Mouse (Mus musculus) forebrain, embryonic 13.5 days (tissue): Measurements from ENCODE around the gene Srd5a3. TPM values are rescaled to one million over a fixed set of nuclear protein-coding genes. Genes with fewer than 3 reads are reported as not detected.

Source experiments
- ATAC-seq: fragments of 200-750 bp; cut with Nextera tagmentation; 2 replicates; pipeline ENCODE4 v1.8.0; 2017
- H3K27ac ChIP-seq: fragments of 300-500 bp; sonication (generic); 2 replicates; pipeline ENCODE4 v1.5.1; 2015; ENCODE audit warnings: inconsistent platforms, mild to moderate bottlenecking, moderate library complexity
- H3K27me3 ChIP-seq: fragments of 300-500 bp; sonication (generic); 2 replicates; pipeline ENCODE4 v1.6.1; 2015; ENCODE audit warnings: mild to moderate bottlenecking, inconsistent platforms
- H3K36me3 ChIP-seq: fragments of 300-500 bp; sonication (generic); 2 replicates; pipeline ENCODE4 v1.6.1; 2015; ENCODE audit warnings: mild to moderate bottlenecking, inconsistent platforms; ENCODE audit not compliant: poor library complexity, severe bottlenecking
- H3K4me1 ChIP-seq: fragments of 300-500 bp; sonication (generic); 2 replicates; pipeline ENCODE4 v1.6.1; 2015; ENCODE audit warnings: inconsistent platforms
- H3K4me2 ChIP-seq: fragments of 300-500 bp; sonication (generic); 2 replicates; pipeline ENCODE4 v1.6.1; 2015; ENCODE audit warnings: inconsistent platforms, mild to moderate bottlenecking, moderate library complexity
- H3K4me3 ChIP-seq: fragments of 300-500 bp; sonication (generic); 2 replicates; pipeline ENCODE4 v1.5.1; 2015; ENCODE audit warnings: mild to moderate bottlenecking, inconsistent platforms
- H3K9ac ChIP-seq: fragments of 300-500 bp; sonication (generic); 2 replicates; pipeline ENCODE4 v1.6.1; 2015; ENCODE audit warnings: mild to moderate bottlenecking, inconsistent platforms
- H3K9me3 ChIP-seq: fragments of 300-500 bp; sonication (generic); replicated peaks from 2 replicates; pipeline ENCODE4 v1.6.1; 2016; ENCODE audit warnings: inconsistent platforms
- WGBS: fragments of 180-500 bp; shearing (Covaris S2); methylation state at CpG from one replicate; pipeline ENCODE4 v1.1.7; 2015; 5-methylcytosine and 5-hydroxymethylcytosine counted together
- polyA plus RNA-seq: library from polyadenylated mRNA; unstranded; fragments of >200 nt; fragmentation: Nextera tagmentation; extraction: Ambion mirVana; gene quantifications from 2 replicates; pipeline ENCODE4 v1.2.1, GENCODE M21; 2015

The Srd5a3 gene
- polyA plus RNA-seq, 1 experiment from 2014 or later: 15.4 TPM

- Histone ChIP-seq H3K4me2 (no peak overlapping the region), H3K27ac (no peak overlapping the region), H3K36me3 (no peaks in the 10 kb centered on the region), H3K27me3 (no peaks in the 10 kb centered on the region), H3K9ac (no peak overlapping the region), H3K4me1 (peaks cover 6% of the 10 kb centered on the region), H3K9me3 (no peaks in the 10 kb centered on the region), H3K4me3 (no peak overlapping the region)
- no peak for ATAC-seq
- WGBS: 81% methylated on average over 1 of the region's 1 CpGs
Observed at GRCm38 (mm10) chr5:76135644-76136043, 4.4 kb upstream of the Srd5a3 start.

GRCm38 (mm10) chr5:76136271-76136670 lies 3.8 kb upstream of the Srd5a3 start:
- Histone ChIP-seq H3K4me1 (peaks cover 10% of the 10 kb centered on the region), H3K4me2 (no peak overlapping the region), H3K27me3 (no peaks in the 10 kb centered on the region), H3K9me3 (no peaks in the 10 kb centered on the region), H3K27ac (no peak overlapping the region), H3K9ac (no peak overlapping the region), H3K4me3 (no peak overlapping the region), H3K36me3 (no peaks in the 10 kb centered on the region)
- WGBS: 89% methylated on average over 3 of the region's 3 CpGs
- ATAC-seq: no peak

DNA sequence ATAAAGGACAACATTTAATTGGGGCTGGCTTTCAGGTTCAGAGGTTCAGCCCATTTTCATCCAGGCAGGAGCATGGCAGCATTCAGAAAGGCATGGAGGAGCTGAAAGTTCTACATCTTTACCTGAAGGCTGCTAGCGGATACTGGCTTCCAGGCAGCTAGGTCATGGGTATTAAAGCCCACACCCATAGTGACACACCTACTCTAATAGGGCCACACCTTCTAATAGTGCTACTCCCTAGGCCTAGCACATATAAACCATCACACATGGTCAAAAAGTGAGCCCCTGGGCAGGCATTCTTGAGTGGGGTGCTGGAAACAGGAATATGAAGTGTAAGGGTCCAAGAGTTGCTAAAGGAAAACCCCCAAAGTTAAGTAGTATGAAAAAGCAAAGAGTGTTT lies 2.5 kb upstream of the Srd5a3 start:
- Histone ChIP-seq H3K4me2 (no peak overlapping the region), H3K27me3 (no peaks in the 10 kb centered on the region), H3K4me1 (peaks cover 12% of the 10 kb centered on the region), H3K9ac (no peak overlapping the region), H3K36me3 (no peaks in the 10 kb centered on the region), H3K9me3 (no peaks in the 10 kb centered on the region), H3K27ac (no peak overlapping the region), H3K4me3 (no peak overlapping the region)
- ATAC-seq: no peak
- WGBS: 88% methylated on average over 1 of the region's 1 CpGs

GRCm38 (mm10) chr5:76138071-76138470 lies 2.0 kb upstream of the Srd5a3 start:
- no peak overlapping the region for H3K4me3 ChIP-seq
- no peaks in the 10 kb centered on the region for H3K27me3 ChIP-seq
- 77% methylated on average over 1 of the region's 1 CpGs for WGBS
- ATAC-seq: no peak
- H3K9ac ChIP-seq: no peak overlapping the region
- peaks cover 12% of the 10 kb centered on the region for H3K4me1 ChIP-seq
- no peaks in the 10 kb centered on the region for H3K9me3 ChIP-seq
- H3K4me2 ChIP-seq: no peak overlapping the region
- no peaks in the 10 kb centered on the region for H3K36me3 ChIP-seq
- no peak overlapping the region for H3K27ac ChIP-seq

GRCm38 (mm10) chr5:76138512-76138911 lies 1.6 kb upstream of the Srd5a3 start:
- Histone ChIP-seq H3K27ac (no peak overlapping the region), H3K4me2 (no peak overlapping the region), H3K4me3 (no peak overlapping the region), H3K36me3 (no peaks in the 10 kb centered on the region), H3K9ac (no peak overlapping the region), H3K4me1 (peaks cover 12% of the 10 kb centered on the region), H3K9me3 (no peaks in the 10 kb centered on the region), H3K27me3 (no peaks in the 10 kb centered on the region)
- 57% methylated on average over 10 of the region's 10 CpGs for WGBS
- ATAC-seq: no peak

GRCm38 (mm10) chr5:76139171-76139671 lies 850 bp upstream of the Srd5a3 start:
- H3K4me2 ChIP-seq: peak overlapping the region; percentile 76
- ATAC-seq: no peak
- no peaks in the 10 kb centered on the region for H3K9me3 ChIP-seq
- H3K27me3 ChIP-seq: no peaks in the 10 kb centered on the region
- no peak overlapping the region for H3K9ac ChIP-seq
- 43% methylated on average over 7 of the region's 7 CpGs for WGBS
- peaks cover 12% of the 10 kb centered on the region for H3K4me1 ChIP-seq
- no peak overlapping the region for H3K27ac ChIP-seq
- H3K4me3 ChIP-seq: no peak overlapping the region
- no peaks in the 10 kb centered on the region for H3K36me3 ChIP-seq

DNA sequence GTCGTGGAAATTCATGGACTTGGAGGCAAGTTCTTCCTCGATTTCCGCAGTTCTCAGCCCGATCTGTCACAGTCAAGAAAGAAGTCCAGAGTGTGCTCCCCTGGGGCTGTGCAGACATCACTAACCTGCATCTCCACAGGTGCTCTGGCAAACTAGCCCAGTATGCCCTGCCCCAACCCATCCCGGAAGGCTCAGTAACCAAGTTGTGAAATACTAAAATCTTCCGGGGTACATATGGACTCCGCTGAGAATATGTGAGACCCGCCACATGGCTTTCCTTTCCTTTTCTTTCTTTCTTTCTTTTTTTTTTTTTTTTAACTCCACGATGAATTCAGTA lies 627 bp downstream of the Srd5a3 start:
- no peaks in the 10 kb centered on the region for H3K36me3 ChIP-seq
- H3K4me2 ChIP-seq: peak overlapping the region; percentile 76
- WGBS: 8% methylated on average over 9 of the region's 9 CpGs
- H3K4me3 ChIP-seq: peak overlapping the region; percentile 72
- peaks cover 12% of the 10 kb centered on the region for H3K4me1 ChIP-seq
- peak overlapping the region; percentile 94; the same call in 1 of the 2 replicates for H3K27ac ChIP-seq
- H3K9ac ChIP-seq: peak overlapping the region; percentile 88
- H3K27me3 ChIP-seq: no peaks in the 10 kb centered on the region
- H3K9me3 ChIP-seq: no peaks in the 10 kb centered on the region
- ATAC-seq: peak; percentile 65

DNA sequence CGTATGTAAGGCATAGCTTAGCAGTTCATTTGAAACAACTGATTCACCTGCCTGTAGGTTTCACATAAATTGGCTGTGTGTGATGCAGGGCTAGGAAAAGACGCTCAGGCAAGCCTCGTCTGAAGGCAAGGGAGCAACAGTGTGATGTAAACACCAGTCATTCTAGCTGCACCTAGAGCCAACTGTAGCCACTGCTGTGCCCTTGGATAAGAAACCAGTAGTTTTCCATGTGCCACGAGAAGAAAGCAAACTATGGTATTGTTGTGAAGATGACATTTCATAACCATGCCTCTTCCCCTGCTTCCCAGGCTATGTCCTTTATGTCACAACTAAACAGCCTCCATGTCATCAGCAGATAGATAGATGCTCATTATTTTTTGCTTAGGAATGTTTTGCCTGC lies 3.3 kb downstream of the Srd5a3 start:
- Histone ChIP-seq H3K27me3 (no peaks in the 10 kb centered on the region), H3K36me3 (no peaks in the 10 kb centered on the region), H3K27ac (no peak overlapping the region), H3K4me2 (no peak overlapping the region), H3K4me1 (peaks cover 12% of the 10 kb centered on the region), H3K4me3 (no peak overlapping the region), H3K9ac (no peak overlapping the region), H3K9me3 (no peaks in the 10 kb centered on the region)
- WGBS: 93% methylated on average over 4 of the region's 4 CpGs
- ATAC-seq: no peak

- H3K4me1 ChIP-seq: peaks cover 1% of the 10 kb centered on the region; the same call in 1 of the 2 replicates
- 100% methylated on average over 1 of the region's 1 CpGs for WGBS
- H3K4me2 ChIP-seq: no peak overlapping the region
- H3K9ac ChIP-seq: no peak overlapping the region
- H3K9me3 ChIP-seq: no peaks in the 10 kb centered on the region
- no peak overlapping the region for H3K27ac ChIP-seq
- H3K4me3 ChIP-seq: no peak overlapping the region
- H3K36me3 ChIP-seq: peaks cover 16% of the 10 kb centered on the region
- no peak for ATAC-seq
- no peaks in the 10 kb centered on the region for H3K27me3 ChIP-seq
Observed at GRCm38 (mm10) chr5:76146401-76146800, 6.3 kb downstream of the Srd5a3 start.

- 90% methylated on average over 6 of the region's 6 CpGs for WGBS
- ATAC-seq: no peak
Observed at GRCm38 (mm10) chr5:76149436-76149835, 9.4 kb downstream of the Srd5a3 start.

GRCm38 (mm10) chr5:76152956-76153355 lies 12.9 kb downstream of the Srd5a3 start:
- Histone ChIP-seq H3K9ac (no peak overlapping the region), H3K36me3 (peaks cover 22% of the 10 kb centered on the region), H3K27ac (no peak overlapping the region), H3K27me3 (no peaks in the 10 kb centered on the region), H3K9me3 (no peaks in the 10 kb centered on the region), H3K4me3 (no peak overlapping the region), H3K4me1 (no peaks in the 10 kb centered on the region), H3K4me2 (no peak overlapping the region)
- WGBS: 93% methylated on average over 6 of the region's 6 CpGs
- ATAC-seq: no peak

More at GRCm38 (mm10) chr5:76149436-76149835, 9.4 kb downstream of the Srd5a3 start:
- peaks cover 17% of the 10 kb centered on the region for H3K36me3 ChIP-seq
- H3K27ac ChIP-seq: no peak overlapping the region
- no peak overlapping the region for H3K9ac ChIP-seq
- no peaks in the 10 kb centered on the region for H3K4me1 ChIP-seq
- no peaks in the 10 kb centered on the region for H3K27me3 ChIP-seq
- H3K9me3 ChIP-seq: no peaks in the 10 kb centered on the region
- no peak overlapping the region for H3K4me2 ChIP-seq
- no peak overlapping the region for H3K4me3 ChIP-seq

DNA sequence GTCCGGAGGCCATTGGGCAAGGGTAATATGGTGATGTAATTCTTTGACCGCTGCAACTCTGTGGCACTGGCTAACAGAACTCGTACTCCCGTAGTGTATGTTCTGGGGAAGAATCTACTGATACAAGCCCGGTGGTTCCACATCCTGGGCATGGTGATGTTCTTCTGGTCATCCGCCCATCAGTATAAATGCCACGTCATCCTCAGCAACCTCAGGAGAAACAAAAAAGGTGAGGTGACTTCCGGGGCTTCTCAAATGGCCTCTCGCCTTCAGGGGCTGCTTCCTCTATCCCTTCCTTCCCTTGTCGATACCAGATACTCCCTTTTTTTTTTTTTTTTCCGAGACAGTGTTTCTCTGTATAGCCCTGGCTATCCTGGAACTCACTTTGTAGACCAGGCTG lies 13.4 kb downstream of the Srd5a3 start:
- Histone ChIP-seq H3K36me3 (peaks cover 22% of the 10 kb centered on the region), H3K4me1 (no peaks in the 10 kb centered on the region), H3K9me3 (no peaks in the 10 kb centered on the region), H3K27me3 (no peaks in the 10 kb centered on the region), H3K9ac (no peak overlapping the region), H3K27ac (no peak overlapping the region), H3K4me2 (no peak overlapping the region), H3K4me3 (no peak overlapping the region)
- whole genome bisulfite sequencing: 95% methylated on average over 11 of the region's 11 CpGs
- no peak for ATAC-seq

DNA sequence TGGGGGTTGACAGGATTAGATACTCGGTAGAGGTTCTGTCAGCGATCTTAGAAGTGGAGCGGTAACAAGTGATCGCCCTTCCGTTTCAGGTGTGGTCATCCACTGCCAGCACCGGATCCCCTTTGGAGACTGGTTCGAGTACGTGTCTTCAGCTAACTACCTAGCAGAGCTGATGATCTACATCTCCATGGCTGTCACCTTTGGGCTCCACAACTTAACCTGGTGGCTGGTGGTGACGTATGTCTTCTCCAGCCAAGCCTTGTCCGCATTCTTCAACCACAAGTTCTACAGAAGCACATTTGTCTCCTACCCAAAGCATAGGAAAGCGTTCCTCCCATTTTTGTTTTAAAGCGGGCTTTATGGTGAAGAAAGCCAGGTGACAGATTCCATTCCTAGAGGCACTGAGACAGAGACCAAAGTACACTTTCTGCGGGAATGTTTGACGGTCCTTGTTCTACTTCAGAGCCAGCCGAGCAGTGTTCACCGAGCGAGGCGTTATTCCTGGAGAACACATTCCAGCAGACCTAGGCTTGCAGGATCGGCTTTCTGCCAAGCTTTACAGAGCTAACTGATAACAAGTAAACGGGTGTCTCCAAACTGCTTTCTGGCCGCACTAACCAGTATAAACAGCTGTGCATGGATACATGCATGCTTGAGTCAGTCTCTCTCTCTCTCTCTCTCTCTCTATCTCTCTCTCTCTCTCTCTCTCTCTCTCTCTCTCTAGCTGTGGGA lies 14.5 kb downstream of the Srd5a3 start:
- peaks cover 18% of the 10 kb centered on the region for H3K36me3 ChIP-seq
- H3K9ac ChIP-seq: no peak overlapping the region
- H3K4me2 ChIP-seq: no peak overlapping the region
- no peak for ATAC-seq
- H3K27ac ChIP-seq: no peak overlapping the region
- no peaks in the 10 kb centered on the region for H3K27me3 ChIP-seq
- no peaks in the 10 kb centered on the region for H3K9me3 ChIP-seq
- H3K4me3 ChIP-seq: no peak overlapping the region
- no peaks in the 10 kb centered on the region for H3K4me1 ChIP-seq
- 95% methylated on average over 21 of the region's 21 CpGs for WGBS
